Mouse (Mus musculus) hindbrain, postnatal 0 days (tissue): ENCODE data around the gene Gm20388. TPM values are rescaled to one million over a fixed set of nuclear protein-coding genes. Genes with fewer than 3 reads are reported as not detected.

ENCODE experiments used
- ATAC-seq: fragments of 200-750 bp; cut with Nextera tagmentation; 2 replicates; pipeline ENCODE4 v1.8.0; 2017; ENCODE audit warnings: mild to moderate bottlenecking, moderate TSS enrichment, moderate library complexity
- DNase-seq: peaks from one replicate; pipeline ENCODE4 v3.0.0-alpha.2; 2015; ENCODE audit warnings: low spot score
- H3K27ac ChIP-seq: fragments of 300-500 bp; sonication (generic); 2 replicates; pipeline ENCODE4 v1.5.1; 2014; ENCODE audit warnings: mild to moderate bottlenecking
- H3K27me3 ChIP-seq: fragments of 300-500 bp; sonication (generic); 2 replicates; pipeline ENCODE4 v1.6.1; 2014; ENCODE audit warnings: low read length, mixed read lengths; ENCODE audit not compliant: insufficient read depth
- H3K36me3 ChIP-seq: fragments of 300-500 bp; sonication (generic); 2 replicates; pipeline ENCODE4 v1.6.1; 2014; ENCODE audit warnings: low read length, mixed read lengths; ENCODE audit not compliant: insufficient read depth
- H3K4me1 ChIP-seq: fragments of 300-500 bp; sonication (generic); 2 replicates; pipeline ENCODE4 v1.6.1; 2014; ENCODE audit warnings: antibody characterized with exemption, low read length, mixed read lengths; ENCODE audit not compliant: insufficient read depth
- H3K4me2 ChIP-seq: fragments of 300-500 bp; sonication (generic); 2 replicates; pipeline ENCODE4 v1.6.1; 2014; ENCODE audit warnings: low read depth, mild to moderate bottlenecking, low read length, moderate library complexity, mixed read lengths
- H3K4me3 ChIP-seq: fragments of 300-500 bp; sonication (generic); 2 replicates; pipeline ENCODE4 v1.5.1; 2014; ENCODE audit warnings: low read length
- H3K9ac ChIP-seq: fragments of 300-500 bp; sonication (generic); replicated peaks from 2 replicates; pipeline ENCODE4 v1.6.1; 2014; ENCODE audit warnings: mild to moderate bottlenecking, low read length, moderate library complexity, mixed read lengths
- H3K9me3 ChIP-seq: fragments of 300-500 bp; sonication (generic); 2 replicates; pipeline ENCODE4 v1.6.1; 2016; ENCODE audit warnings: low read length, mixed read lengths
- CTCF ChIP-seq: IDR thresholded peaks from 2 replicates; pipeline ENCODE4 v1.5.1; 2016; ENCODE audit warnings: antibody characterized with exemption, control low read depth, low read depth
- WGBS: fragments of 180-500 bp; shearing (Covaris S2); extraction: QIAGEN DNeasy Blood & Tissue Kit; methylation state at CpG from one replicate; pipeline ENCODE4 v1.1.7; 2014; 5-methylcytosine and 5-hydroxymethylcytosine counted together
- polyA plus RNA-seq: library from polyadenylated mRNA; unstranded; fragments of >200 nt; fragmentation: Nextera tagmentation; extraction: Ambion mirVana; gene quantifications from 2 replicates; pipeline ENCODE4 v1.2.1, GENCODE M21; 2015
- total RNA-seq: library from RNA; depleted of rRNA; stranded (reverse); fragments of >200 nt; gene quantifications from 2 replicates; pipeline ENCODE4 v1.2.3, GENCODE M21; 2014

Gm20388 gene
- total and polyA plus RNA-seq, 2 experiments from 2014 or later: 71.3 TPM; not detected in 1

DNA sequence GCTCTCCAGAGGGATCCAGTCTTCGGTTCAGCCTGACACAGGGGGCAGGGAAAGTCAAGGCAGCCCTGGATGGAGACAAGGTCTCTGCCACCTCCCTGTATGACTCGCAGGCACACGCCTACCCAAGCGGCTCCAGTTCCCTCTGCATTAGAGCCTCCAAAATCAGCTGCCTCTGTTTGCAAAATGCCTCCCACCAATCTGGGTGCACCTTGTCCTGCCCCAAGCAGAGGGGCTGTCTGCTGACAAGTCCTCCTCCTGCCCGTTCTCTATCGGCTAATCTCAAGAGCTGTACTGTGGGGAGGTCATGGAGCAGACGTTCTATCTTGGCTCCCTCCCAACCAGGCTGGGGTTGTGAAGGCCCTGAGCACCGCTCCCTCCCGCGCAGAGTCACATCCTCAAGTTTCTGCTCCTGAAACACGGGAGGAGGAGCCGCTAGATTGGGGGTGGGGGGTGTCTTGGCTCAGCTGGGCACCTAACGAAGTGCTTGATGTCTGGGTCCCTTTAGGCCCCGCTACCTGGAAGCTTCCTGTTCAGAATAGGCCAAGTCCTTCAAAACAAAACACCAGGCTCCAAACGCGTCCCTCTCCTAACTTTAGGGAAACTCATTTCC is 2564.4 kb downstream of the Gm20388 start:
- no peaks in the 10 kb centered on the region for H3K27me3 ChIP-seq
- TF ChIP-seq CTCF: no peak
- ATAC-seq (peak; percentile 14; the same call in 1 of the 2 replicates), DNase-seq (peak; percentile 42)
- peak overlapping the region; percentile 98 for H3K4me3 ChIP-seq
- 10% methylated on average over 16 of the region's 16 CpGs for WGBS
- peaks cover 14% of the 10 kb centered on the region for H3K4me1 ChIP-seq
- H3K27ac ChIP-seq: peak overlapping the region; percentile 86
- H3K4me2 ChIP-seq: peak overlapping the region; percentile 77
- H3K36me3 ChIP-seq: peaks cover 13% of the 10 kb centered on the region; the same call in 1 of the 2 replicates
- H3K9ac ChIP-seq: peak overlapping the region; percentile 91
- no peaks in the 10 kb centered on the region for H3K9me3 ChIP-seq

DNA sequence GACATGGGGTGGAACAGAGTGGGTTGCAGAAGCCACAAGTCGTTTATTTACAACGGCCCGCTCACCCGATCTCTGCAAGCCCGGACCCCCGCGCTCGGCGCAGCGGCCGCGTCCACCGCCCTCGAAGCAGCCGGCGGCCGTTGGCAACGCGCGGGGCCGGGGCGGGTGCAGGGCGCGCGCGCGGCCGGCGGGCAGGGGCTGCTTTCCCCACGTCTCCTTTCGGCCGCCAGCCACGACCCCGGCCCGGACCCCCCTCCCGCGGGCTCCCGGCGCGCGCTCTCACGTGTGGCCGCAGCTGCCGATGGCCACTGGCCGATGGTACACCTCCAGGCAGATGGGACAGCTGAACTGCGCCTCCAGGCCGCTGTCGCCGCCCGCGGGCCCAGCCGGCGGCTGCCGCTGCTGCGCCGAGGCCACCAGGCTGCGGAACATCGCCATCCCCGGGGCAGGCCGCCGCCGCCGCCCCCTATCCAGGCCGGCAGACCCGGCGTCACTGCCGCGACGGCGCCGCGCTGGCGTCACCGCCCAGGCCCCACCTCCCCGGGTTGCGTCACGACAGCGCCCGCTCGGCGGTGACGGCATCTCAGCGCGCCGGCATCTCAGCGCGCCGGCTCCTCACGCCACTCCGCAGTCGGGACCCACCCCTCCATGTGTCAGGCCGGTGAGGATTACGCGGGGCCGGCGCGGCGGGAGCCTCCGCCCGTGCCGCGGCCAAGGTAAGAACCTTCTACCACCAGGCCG is 2565.1 kb downstream of the Gm20388 start, which contains the start of the genes Rnf166 and Ctu2:
Gene Rnf166, minus strand, starts transcription at position 485 of the 741 bp plus-strand sequence.
Gene Ctu2, plus strand, starts transcription at position 564 of the 741 bp plus-strand sequence.
- no peaks in the 10 kb centered on the region for H3K27me3 ChIP-seq
- H3K36me3 ChIP-seq: peaks cover 13% of the 10 kb centered on the region; the same call in 1 of the 2 replicates
- peak; percentile 96 for DNase-seq
- ATAC-seq: peak; percentile 94
- peak within 1 kb of the TSS; percentile 86 for H3K27ac ChIP-seq
- peaks cover 14% of the 10 kb centered on the region for H3K4me1 ChIP-seq
- no peak for TF ChIP-seq CTCF
- peak within 1 kb of the TSS; percentile 98 for H3K4me3 ChIP-seq
- under 1% methylated on average over 80 of the region's 103 CpGs for WGBS
- H3K9ac ChIP-seq: peak within 1 kb of the TSS; percentile 91
- no peaks in the 10 kb centered on the region for H3K9me3 ChIP-seq
- H3K4me2 ChIP-seq: peak within 1 kb of the TSS; percentile 77

DNA sequence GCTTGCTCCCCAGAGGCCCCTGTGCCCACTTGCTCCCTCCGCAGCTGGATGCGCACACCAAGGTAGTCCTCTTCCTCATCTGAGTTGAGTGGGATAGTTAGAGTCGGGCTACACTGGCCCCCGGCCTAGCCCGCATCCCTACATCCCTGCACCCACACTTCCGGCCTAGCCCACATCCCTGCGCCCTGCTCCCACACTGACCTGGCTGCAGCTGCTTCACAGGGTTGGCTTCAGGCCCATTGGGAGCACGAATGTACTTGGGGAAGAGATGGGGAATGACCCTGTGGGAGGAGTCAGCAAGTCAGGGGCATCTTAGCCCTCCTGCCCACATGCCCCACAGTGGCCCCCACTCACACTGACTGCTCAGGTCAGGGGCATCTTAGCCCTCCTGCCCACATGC is 2571.8 kb downstream of the Gm20388 start:
- no peak overlapping the region for H3K4me3 ChIP-seq
- DNase-seq: no peak
- peaks cover 45% of the 10 kb centered on the region for H3K36me3 ChIP-seq
- H3K9ac ChIP-seq: no peak overlapping the region
- H3K9me3 ChIP-seq: no peaks in the 10 kb centered on the region
- H3K27me3 ChIP-seq: no peaks in the 10 kb centered on the region
- peak; percentile 3; the same call in 1 of the 2 replicates for ATAC-seq
- 93% methylated on average over 8 of the region's 8 CpGs for WGBS
- no peak for TF ChIP-seq CTCF
- H3K4me2 ChIP-seq: no peak overlapping the region
- H3K27ac ChIP-seq: no peak overlapping the region
- no peaks in the 10 kb centered on the region for H3K4me1 ChIP-seq

DNA sequence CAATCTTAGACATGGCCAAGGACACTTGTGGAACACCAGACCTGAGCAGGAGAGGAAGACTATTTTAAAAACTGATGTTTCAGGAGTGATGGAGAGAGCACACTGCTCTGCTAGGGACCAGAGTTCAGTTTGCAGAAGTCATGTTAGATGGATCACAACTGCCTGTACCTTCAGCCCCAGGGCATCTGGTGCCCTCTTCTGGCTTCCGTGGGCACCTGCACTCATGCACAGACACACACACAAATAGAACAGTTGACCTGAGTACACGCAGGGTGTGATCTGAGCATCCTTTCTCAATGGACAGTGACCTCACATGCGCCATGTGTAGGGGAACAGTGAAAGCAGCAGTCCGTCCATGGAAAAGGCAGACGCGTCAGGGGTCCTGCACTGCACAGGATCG is 2573.2 kb downstream of the Gm20388 start:
- Histone ChIP-seq H3K4me2 (no peak overlapping the region), H3K9ac (no peak overlapping the region), H3K4me1 (no peaks in the 10 kb centered on the region), H3K4me3 (no peak overlapping the region), H3K36me3 (peaks cover 44% of the 10 kb centered on the region), H3K9me3 (no peaks in the 10 kb centered on the region), H3K27me3 (no peaks in the 10 kb centered on the region), H3K27ac (no peak overlapping the region)
- WGBS: 95% methylated on average over 7 of the region's 7 CpGs
- ATAC-seq (no peak), DNase-seq (no peak)
- TF ChIP-seq CTCF: no peak; the same call in 1 of the 2 replicates

DNA sequence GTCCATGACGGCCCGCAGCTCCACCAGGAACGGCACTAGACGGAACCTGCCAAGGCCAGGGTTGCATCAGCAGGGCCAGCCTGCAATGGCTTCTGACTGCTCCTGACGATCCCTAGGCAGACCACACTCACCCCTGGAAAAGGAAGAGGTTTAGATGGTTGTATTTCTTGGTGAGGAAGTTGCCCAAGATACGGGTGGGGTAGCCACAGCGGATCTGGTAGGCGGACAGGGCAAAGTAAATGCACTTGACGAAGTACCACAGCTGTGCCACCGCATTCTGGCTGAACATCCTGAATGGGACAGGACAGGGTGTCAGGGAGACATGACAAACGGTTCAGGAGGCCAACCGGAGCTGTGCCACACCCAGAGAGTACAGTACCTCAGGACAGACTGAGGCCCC is 2574.2 kb downstream of the Gm20388 start:
- no peak overlapping the region for H3K9ac ChIP-seq
- ATAC-seq: no peak

DNA sequence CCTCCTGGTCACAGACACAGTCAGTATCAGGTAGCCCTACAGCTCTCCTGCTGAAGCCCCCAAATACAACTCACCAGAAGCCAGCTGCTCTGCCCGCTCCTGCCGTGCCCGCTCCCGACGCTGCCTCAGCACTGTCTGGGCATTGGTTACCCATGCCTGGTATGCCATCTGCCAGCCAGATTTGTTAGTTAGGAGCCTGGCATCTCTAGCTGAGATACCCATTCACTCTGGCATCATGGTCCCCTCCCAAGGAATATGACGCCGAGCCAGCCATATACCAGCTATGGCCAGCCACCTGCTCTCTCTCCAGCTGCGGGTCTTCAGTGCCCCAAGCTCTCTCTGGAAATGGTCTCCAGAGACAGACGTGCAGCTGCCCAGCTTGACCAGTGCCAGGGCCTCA is 2577.7 kb downstream of the Gm20388 start:
- Histone ChIP-seq H3K9me3 (no peaks in the 10 kb centered on the region), H3K27ac (no peak overlapping the region; the same call in 1 of the 2 replicates), H3K27me3 (no peaks in the 10 kb centered on the region), H3K9ac (no peak overlapping the region), H3K36me3 (peaks cover 11% of the 10 kb centered on the region), H3K4me1 (no peaks in the 10 kb centered on the region), H3K4me3 (no peak overlapping the region), H3K4me2 (no peak overlapping the region)
- no peak for ATAC-seq
- WGBS: 65% methylated on average over 9 of the region's 9 CpGs
- no peak for TF ChIP-seq CTCF
- peak; percentile 48 for DNase-seq

More for the DNA sequence above, 2574.2 kb downstream of the Gm20388 start:
- Histone ChIP-seq H3K9me3 (no peaks in the 10 kb centered on the region), H3K4me3 (no peak overlapping the region), H3K27ac (no peak overlapping the region), H3K36me3 (peaks cover 35% of the 10 kb centered on the region), H3K27me3 (no peaks in the 10 kb centered on the region), H3K4me1 (no peaks in the 10 kb centered on the region), H3K4me2 (no peak overlapping the region)
- 88% methylated on average over 12 of the region's 12 CpGs for WGBS
- DNase-seq: no peak
- TF ChIP-seq CTCF: no peak
